Mouse (Mus musculus): ENCODE measurements around the gene S100a7a. TPM values are rescaled to one million over a fixed set of nuclear protein-coding genes. Genes with fewer than 3 reads are reported as not detected.

The S100a7a gene
- polyA plus RNA-seq, 1 experiment, result not detected

GRCm38 (mm10) chr3:90695613-90696012 lies 41.8 kb downstream of the S100a7a start, which contains the start of gene S100a9:
Gene S100a9 (minus strand): TSS chr3:90695721.
- Histone ChIP-seq H3K4me1 (ENCODE audit: control insufficient read depth, insufficient read depth, low read length) (peaks cover 1% of the 10 kb centered on the region; the same call in 1 of the 2 replicates), H3K27ac (ENCODE audit: control insufficient read depth, insufficient read depth, low read depth, low read length, poor library complexity) (peak within 1 kb of the TSS; percentile 91), H3K4me3 (replicated peaks; ENCODE audit: control insufficient read depth, low read depth, low read length) (peak within 1 kb of the TSS; percentile 58)
- 28% methylated on average over 3 of the region's 3 CpGs for WGBS
- TF ChIP-seq POLR2A (IDR thresholded peaks at IDR 0.05; ENCODE audit: borderline replicate concordance, control insufficient read depth, low read depth, low read length) (no peak), CTCF (IDR thresholded peaks at IDR 0.05; ENCODE audit: control insufficient read depth, insufficient read depth, low read length) (no peak)

- TF ChIP-seq CTCF (IDR thresholded peaks at IDR 0.05; ENCODE audit: control insufficient read depth, insufficient read depth, low read length) (no peak), POLR2A (IDR thresholded peaks at IDR 0.05; ENCODE audit: borderline replicate concordance, control insufficient read depth, low read depth, low read length) (no peak)
- H3K4me3 ChIP-seq (replicated peaks; ENCODE audit: control insufficient read depth, low read depth, low read length), result no peak overlapping the region
- peak overlapping the region; percentile 51; the same call in 1 of the 2 replicates for H3K27ac ChIP-seq (ENCODE audit: control insufficient read depth, insufficient read depth, low read depth, low read length, poor library complexity)
- H3K4me1 ChIP-seq (ENCODE audit: control insufficient read depth, insufficient read depth, low read length), result peaks cover 4% of the 10 kb centered on the region; the same call in 1 of the 2 replicates
- WGBS, result 61% methylated on average over 2 of the region's 2 CpGs
Measured at GRCm38 (mm10) chr3:90702244-90702643, 48.4 kb downstream of the S100a7a start.

Other genes with a start within 250 kb of the S100a7a start
- gene Ints3, start 220.4 kb upstream of the S100a7a start, polyA plus RNA-seq (2011; ENCODE audit: insufficient read depth, insufficient read length, low replicate concordance, missing spikeins), result 7.1 and 21.2 TPM in 2 replicates
- 6.4 and 10.6 TPM in 2 replicates for gene Npr1, start 188.2 kb upstream of the S100a7a start, polyA plus RNA-seq (2011; ENCODE audit: insufficient read depth, insufficient read length, low replicate concordance, missing spikeins)
- gene Ilf2, start 177.9 kb upstream of the S100a7a start, polyA plus RNA-seq (2011; ENCODE audit: insufficient read depth, insufficient read length, low replicate concordance, missing spikeins), result 85.2 and 110 TPM in 2 replicates
- gene Snapin, start 163.0 kb upstream of the S100a7a start, polyA plus RNA-seq (2011; ENCODE audit: insufficient read depth, insufficient read length, low replicate concordance, missing spikeins), result 14.8 and 22.4 TPM in 2 replicates
- gene Chtop, start 144.5 kb upstream of the S100a7a start, polyA plus RNA-seq (2011; ENCODE audit: insufficient read depth, insufficient read length, low replicate concordance, missing spikeins), result 74.1 and 92.0 TPM in 2 replicates
- 33.5 and 34.4 TPM in 2 replicates for gene S100a1, start 139.6 kb upstream of the S100a7a start, polyA plus RNA-seq (2011; ENCODE audit: insufficient read depth, insufficient read length, low replicate concordance, missing spikeins)
- 60.0 and 93.3 TPM in 2 replicates for gene S100a13, start 139.6 kb upstream of the S100a7a start, polyA plus RNA-seq (2011; ENCODE audit: insufficient read depth, insufficient read length, low replicate concordance, missing spikeins)
- gene S100a14, start 127.2 kb upstream of the S100a7a start, polyA plus RNA-seq (2011; ENCODE audit: insufficient read depth, insufficient read length, low replicate concordance, missing spikeins), result not detected in 2 replicates
- 10.9 and 17.1 TPM in 2 replicates for gene S100a16, start 116.8 kb upstream of the S100a7a start, polyA plus RNA-seq (2011; ENCODE audit: insufficient read depth, insufficient read length, low replicate concordance, missing spikeins)
- not detected in 2 replicates for gene S100a3, start 93.4 kb upstream of the S100a7a start, polyA plus RNA-seq (2011; ENCODE audit: insufficient read depth, insufficient read length, low replicate concordance, missing spikeins)
- not detected in 2 replicates for gene S100a2, start 63.8 kb upstream of the S100a7a start, polyA plus RNA-seq (2011; ENCODE audit: insufficient read depth, insufficient read length, low replicate concordance, missing spikeins)
- not detected in 2 replicates for gene Gm42674, start 52.1 kb upstream of the S100a7a start, polyA plus RNA-seq (2011; ENCODE audit: insufficient read depth, insufficient read length, low replicate concordance, missing spikeins)
- 71.4 and 238 TPM in 2 replicates for gene S100a4, start 50.2 kb upstream of the S100a7a start, polyA plus RNA-seq (2011; ENCODE audit: insufficient read depth, insufficient read length, low replicate concordance, missing spikeins)
- not detected in 2 replicates for gene S100a5, start 45.5 kb upstream of the S100a7a start, polyA plus RNA-seq (2011; ENCODE audit: insufficient read depth, insufficient read length, low replicate concordance, missing spikeins)
- gene S100a6, start 41.1 kb upstream of the S100a7a start, polyA plus RNA-seq (2011; ENCODE audit: insufficient read depth, insufficient read length, low replicate concordance, missing spikeins), result 391 and 969 TPM in 2 replicates
- 4,508 and 18,334 TPM in 2 replicates for gene S100a8, start 15.0 kb downstream of the S100a7a start, polyA plus RNA-seq (2011; ENCODE audit: insufficient read depth, insufficient read length, low replicate concordance, missing spikeins)
- 8,678 and 25,400 TPM in 2 replicates for gene S100a9, start 41.7 kb downstream of the S100a7a start, polyA plus RNA-seq (2011; ENCODE audit: insufficient read depth, insufficient read length, low replicate concordance, missing spikeins)
- gene Pglyrp4, start 72.9 kb downstream of the S100a7a start, polyA plus RNA-seq (2011; ENCODE audit: insufficient read depth, insufficient read length, low replicate concordance, missing spikeins), result not detected in 2 replicates
- gene Gm5849, start 123.9 kb downstream of the S100a7a start, polyA plus RNA-seq (2011; ENCODE audit: insufficient read depth, insufficient read length, low replicate concordance, missing spikeins), result not detected in 2 replicates

All from bone marrow, adult 2 months (tissue).